Mouse (Mus musculus) thymus, adult 2 months (tissue): ENCODE results near the gene Cd2ap. TPM values are rescaled to one million over a fixed set of nuclear protein-coding genes. Genes with fewer than 3 reads are reported as not detected.

ENCODE experiments used
- DNase-seq: peaks from one replicate; pipeline ENCODE4 v3.0.0; 2021
- H3K27ac ChIP-seq: fragments of 200-500 bp; 2 replicates; pipeline ENCODE4 v1.5.1; 2012; ENCODE audit warnings: low read length, control low read depth; ENCODE audit not compliant: control insufficient read depth, insufficient read depth
- H3K27me3 ChIP-seq: fragments of 200-500 bp; 2 replicates; pipeline ENCODE4 v1.6.1; 2012; ENCODE audit warnings: mild to moderate bottlenecking, low read length, moderate library complexity, mixed read lengths; ENCODE audit not compliant: control insufficient read depth, insufficient read depth
- H3K36me3 ChIP-seq: fragments of 200-500 bp; 2 replicates; pipeline ENCODE4 v1.6.1; 2012; ENCODE audit warnings: mild to moderate bottlenecking, low read length, moderate library complexity; ENCODE audit not compliant: control insufficient read depth, insufficient read depth
- H3K4me1 ChIP-seq: fragments of 200-500 bp; replicated peaks from 2 replicates; pipeline ENCODE4 v1.6.1; 2012; ENCODE audit warnings: low read length; ENCODE audit not compliant: control insufficient read depth, insufficient read depth
- H3K4me3 ChIP-seq: fragments of 200-500 bp; 2 replicates; pipeline ENCODE4 v1.5.1; 2012; ENCODE audit warnings: mild to moderate bottlenecking, low read length, control low read depth, moderate library complexity; ENCODE audit not compliant: control insufficient read depth, insufficient read depth
- CTCF ChIP-seq: fragments of 200-500 bp; IDR thresholded peaks from 2 replicates; pipeline ENCODE4 v1.5.1; 2012; ENCODE audit warnings: mild to moderate bottlenecking, control low read depth, low read length, moderate library complexity, borderline replicate concordance; ENCODE audit not compliant: control insufficient read depth, poor library complexity, insufficient read depth; ENCODE audit errors: extremely low read depth
- POLR2A ChIP-seq: fragments of 200-500 bp; IDR thresholded peaks from 2 replicates; pipeline ENCODE4 v1.6.1; 2012; ENCODE audit warnings: mild to moderate bottlenecking, low read length, control low read depth, moderate library complexity; ENCODE audit not compliant: control insufficient read depth, poor library complexity, insufficient read depth; ENCODE audit errors: extremely low read depth
- WGBS: fragments of 180-500 bp; shearing (Covaris S2); methylation state at CpG from one replicate; pipeline ENCODE4 v1.1.7; 2018; 5-methylcytosine and 5-hydroxymethylcytosine counted together
- polyA plus RNA-seq: library from polyadenylated mRNA; depleted of rRNA; stranded (reverse); fragments of >200 nt; gene quantifications from 2 replicates; pipeline ENCODE4 v1.2.3, GENCODE M21; 2012

Gene Cd2ap
- polyA plus RNA-seq, 1 experiment, result 11.2 TPM

DNA sequence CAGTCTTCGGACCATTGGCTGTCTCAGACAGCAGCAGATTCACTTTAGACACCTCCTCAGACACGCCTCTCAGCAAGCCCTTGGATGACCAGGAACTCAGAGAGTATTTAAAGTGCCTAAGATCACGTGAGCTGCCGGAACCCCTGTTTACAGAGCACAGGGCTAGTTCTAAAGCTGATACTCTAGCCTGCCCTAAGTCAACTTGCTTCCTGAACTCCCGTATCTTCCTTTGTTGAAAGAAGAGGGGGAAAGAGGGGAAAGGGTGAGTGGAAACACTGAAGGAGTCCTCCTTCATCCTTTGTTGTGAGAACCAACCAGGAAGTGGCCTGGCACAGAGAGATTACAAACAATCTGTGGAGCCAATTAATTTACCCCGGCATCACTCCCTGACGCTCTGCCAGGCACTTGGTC lies 8.6 kb upstream of the Cd2ap start:
- TF ChIP-seq CTCF (no peak), POLR2A (no peak)
- no peak overlapping the region for H3K4me3 ChIP-seq
- no peaks in the 10 kb centered on the region for H3K36me3 ChIP-seq
- H3K4me1 ChIP-seq, result peaks cover 13% of the 10 kb centered on the region
- WGBS, result 94% methylated on average over 7 of the region's 7 CpGs
- no peaks in the 10 kb centered on the region for H3K27me3 ChIP-seq
- no peak overlapping the region for H3K27ac ChIP-seq
- no peak for DNase-seq

DNA sequence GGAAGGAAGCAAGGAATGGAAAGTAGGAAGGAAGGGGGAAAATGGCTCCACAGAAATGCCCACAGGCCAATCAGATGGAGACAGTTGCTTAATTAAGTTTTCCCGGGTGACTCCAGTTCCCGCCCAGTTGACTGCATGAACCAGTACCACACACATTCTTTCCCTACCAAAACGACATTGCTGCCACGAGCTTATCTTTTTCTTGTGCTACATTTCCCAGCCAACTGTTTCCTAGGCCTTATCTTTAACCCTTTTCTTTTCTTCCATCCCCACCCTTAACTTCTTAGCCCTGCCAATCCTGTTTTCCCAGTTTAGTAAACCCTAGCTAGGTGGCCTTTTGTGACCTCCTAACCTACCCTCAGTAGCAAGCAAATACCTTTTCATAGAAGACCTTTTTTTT lies 7.9 kb upstream of the Cd2ap start:
- no peak overlapping the region for H3K27ac ChIP-seq
- no peak for TF ChIP-seq CTCF
- TF ChIP-seq POLR2A, result no peak
- 95% methylated on average over 4 of the region's 4 CpGs for WGBS
- no peak for DNase-seq
- no peaks in the 10 kb centered on the region for H3K36me3 ChIP-seq
- H3K4me1 ChIP-seq, result peaks cover 13% of the 10 kb centered on the region
- no peaks in the 10 kb centered on the region for H3K27me3 ChIP-seq
- no peak overlapping the region for H3K4me3 ChIP-seq

DNA sequence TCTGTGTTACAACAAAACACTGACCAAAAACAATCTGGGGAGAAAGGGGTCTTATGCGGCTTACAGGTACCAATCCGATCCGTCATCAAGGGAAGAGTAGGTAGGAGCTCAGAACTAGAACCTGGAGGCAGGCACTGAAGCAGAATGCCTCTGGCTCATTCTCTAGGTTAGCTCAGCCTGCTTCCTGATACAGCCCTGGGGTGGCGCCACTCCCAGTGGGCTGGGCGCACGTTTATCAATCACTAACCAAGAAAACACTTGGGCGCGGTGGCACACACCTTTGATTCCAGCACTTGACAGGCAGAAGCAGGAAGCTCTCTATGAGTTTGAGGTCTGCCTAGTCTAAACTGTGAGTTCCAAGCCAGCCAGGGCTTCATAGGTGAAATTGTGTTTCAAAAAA lies 7.3 kb upstream of the Cd2ap start:
- H3K4me1 ChIP-seq, result peaks cover 13% of the 10 kb centered on the region
- H3K4me3 ChIP-seq, result no peak overlapping the region
- no peak overlapping the region for H3K27ac ChIP-seq
- H3K36me3 ChIP-seq, result no peaks in the 10 kb centered on the region
- no peak for DNase-seq
- H3K27me3 ChIP-seq, result no peaks in the 10 kb centered on the region
- no peak for TF ChIP-seq POLR2A
- no peak for TF ChIP-seq CTCF
- 82% methylated on average over 8 of the region's 8 CpGs for WGBS

DNA sequence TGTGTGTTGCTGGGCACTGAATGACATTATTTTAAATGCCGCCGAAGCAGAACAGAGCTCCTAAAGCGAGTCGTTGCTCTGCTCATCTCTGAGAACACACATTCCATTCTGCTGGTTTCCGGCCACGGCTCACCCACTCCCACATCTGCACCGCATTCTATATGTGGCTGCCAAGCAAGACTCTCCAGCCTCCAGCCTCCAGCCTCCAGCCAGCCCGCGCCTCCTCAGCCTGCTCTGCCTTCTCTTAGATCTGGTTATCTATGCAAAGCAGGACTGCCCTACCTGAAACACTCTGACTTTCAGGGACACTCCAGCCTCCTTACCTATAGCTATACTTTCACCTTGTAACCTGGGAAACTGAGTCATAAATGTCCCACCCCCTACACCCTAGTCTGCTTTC lies 6.8 kb upstream of the Cd2ap start:
- WGBS, result 79% methylated on average over 9 of the region's 9 CpGs
- no peaks in the 10 kb centered on the region for H3K36me3 ChIP-seq
- TF ChIP-seq CTCF (no peak), POLR2A (no peak)

DNA sequence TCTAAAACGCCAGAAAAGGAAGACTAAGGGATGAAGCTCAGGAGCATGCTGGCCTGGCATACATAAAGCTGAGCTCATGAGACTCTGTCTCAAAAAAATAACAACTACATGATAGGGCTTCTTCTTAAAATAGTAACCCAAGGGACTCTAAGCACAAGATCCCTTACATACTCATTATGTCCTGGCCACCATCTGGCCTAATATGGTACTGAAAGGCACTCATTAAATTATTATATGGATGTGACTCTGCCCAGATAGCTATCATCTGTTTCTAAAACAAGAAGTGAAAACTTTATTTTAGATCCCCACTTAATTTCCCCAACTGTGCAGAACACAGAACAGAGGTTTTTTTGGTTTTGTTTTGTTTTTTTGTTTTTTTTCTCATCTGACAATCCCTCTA lies 6.4 kb upstream of the Cd2ap start:
- Histone ChIP-seq H3K36me3 (no peaks in the 10 kb centered on the region), H3K27ac (no peak overlapping the region), H3K4me3 (no peak overlapping the region), H3K27me3 (no peaks in the 10 kb centered on the region), H3K4me1 (peaks cover 10% of the 10 kb centered on the region)
- no peak for TF ChIP-seq POLR2A
- TF ChIP-seq CTCF, result no peak
- DNase-seq, result no peak
- WGBS, result 83% methylated on average over 1 of the region's 1 CpGs

More for the DNA sequence above, 6.8 kb upstream of the Cd2ap start:
- H3K4me3 ChIP-seq, result no peak overlapping the region
- no peak for DNase-seq
- H3K4me1 ChIP-seq, result peaks cover 10% of the 10 kb centered on the region
- no peak overlapping the region for H3K27ac ChIP-seq
- H3K27me3 ChIP-seq, result no peaks in the 10 kb centered on the region

DNA sequence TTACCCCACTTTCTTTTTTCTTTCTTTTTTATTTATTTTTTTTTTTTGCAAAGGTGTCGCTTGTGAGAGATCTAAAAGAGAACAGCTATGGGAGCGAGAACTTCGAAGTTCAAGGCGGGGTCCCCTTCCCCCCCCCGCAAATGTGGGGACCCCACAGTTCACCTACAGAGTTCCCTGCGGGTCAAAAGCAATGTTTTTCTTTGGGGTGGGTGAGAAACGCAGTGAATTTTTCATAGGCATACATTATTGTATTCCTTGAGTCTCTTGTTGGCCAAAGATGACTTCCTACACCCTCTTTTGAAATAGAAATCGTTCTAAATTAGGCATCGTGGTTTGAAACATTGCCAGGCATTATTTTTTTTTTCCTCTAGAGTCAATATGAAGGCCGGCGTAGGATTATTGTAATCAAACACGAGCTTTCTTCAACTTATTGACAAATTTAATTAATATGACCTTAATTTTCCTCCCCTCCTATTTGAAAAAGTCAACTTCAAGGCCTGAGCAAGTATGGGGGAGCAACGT lies 500 bp upstream of the Cd2ap start:
- no peaks in the 10 kb centered on the region for H3K36me3 ChIP-seq
- TF ChIP-seq CTCF (no peak), POLR2A (no peak)
- H3K27ac ChIP-seq, result peak overlapping the region; percentile 73

DNA sequence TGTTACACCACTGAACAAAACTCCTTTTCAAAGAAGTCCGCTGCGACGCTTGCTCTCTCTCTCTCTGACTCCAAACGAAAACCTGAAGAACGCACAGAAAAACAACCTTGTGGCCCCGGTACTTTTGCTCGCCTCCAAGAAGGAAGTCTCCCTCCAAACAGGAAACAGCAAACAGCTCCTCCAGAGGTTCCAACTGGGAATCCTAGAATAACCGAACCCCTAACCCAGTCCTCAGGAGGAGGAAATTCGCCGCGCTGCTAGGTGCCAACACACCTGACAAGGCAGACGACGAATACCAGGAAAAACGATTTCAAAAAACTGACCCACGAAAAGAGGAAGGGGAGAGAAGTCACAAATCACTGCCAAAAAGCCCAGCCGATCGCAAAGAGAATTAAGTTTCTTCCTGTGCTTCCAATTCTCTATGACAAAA lies 879 bp downstream of the Cd2ap start:
- peak; percentile 48 for DNase-seq
- no peaks in the 10 kb centered on the region for H3K27me3 ChIP-seq
- H3K36me3 ChIP-seq, result no peaks in the 10 kb centered on the region
- peak overlapping the region; percentile 88 for H3K27ac ChIP-seq
- peaks cover 5% of the 10 kb centered on the region for H3K4me1 ChIP-seq
- TF ChIP-seq CTCF, result no peak
- no peak for TF ChIP-seq POLR2A
- 0% methylated on average over 17 of the region's 17 CpGs for WGBS
- H3K4me3 ChIP-seq, result peak overlapping the region; percentile 89

More for the DNA sequence above, 500 bp upstream of the Cd2ap start:
- no peak for DNase-seq
- Histone ChIP-seq H3K4me1 (peaks cover 5% of the 10 kb centered on the region), H3K27me3 (no peaks in the 10 kb centered on the region), H3K4me3 (peak overlapping the region; percentile 89)
- WGBS, result 15% methylated on average over 13 of the region's 13 CpGs
